Mouse (Mus musculus): ENCODE data around the gene Nxpe2. TPM values are rescaled to one million over a fixed set of nuclear protein-coding genes. Genes with fewer than 3 reads are reported as not detected.

Nxpe2 gene
- total and polyA plus RNA-seq, 3 experiments: 19.5 to 44.3 (median 30.5) TPM

- H3K79me2 ChIP-seq (replicated peaks; ENCODE audit: control insufficient read depth, extremely low read depth, insufficient read depth, poor library complexity, severe bottlenecking): no peaks in the 10 kb centered on the region; the same call in 1 of the 2 replicates
- H3K27ac ChIP-seq (ENCODE audit: insufficient read depth, low read depth): no peak overlapping the region
- dilution Hi-C loops (cut with MboI; ENCODE audit: extremely low pct_ligation_motif_present, extremely low pct_unique_long_range_greater_than_20kb, low sequenced_read_pairs): no loop called here
- H3K9ac ChIP-seq (ENCODE audit: insufficient read depth, low read depth): no peak overlapping the region
- no peak overlapping the region for H3K4me3 ChIP-seq (replicated peaks in 1 of 3; ENCODE audit: low read depth in 2 of 3, low read length in 2 of 3, poor library complexity in 1 of 3)
- no peak for DNase-seq (ENCODE audit: extremely low read depth)
- TF ChIP-seq CHD2 (IDR thresholded peaks at IDR 0.05; ENCODE audit: low read length): no peak
- no peak for TF ChIP-seq ETS1 (conservative IDR thresholded peaks at IDR 0.05; ENCODE audit: low read depth, low read length)
- TF ChIP-seq SIN3A (IDR thresholded peaks at IDR 0.05; ENCODE audit: low read length): no peak
- no peak for TF ChIP-seq MYC (IDR thresholded peaks at IDR 0.05; ENCODE audit: low read depth, low read length)
- no peak overlapping the region for H3K4me2 ChIP-seq (ENCODE audit: insufficient read depth, low read depth, poor library complexity, severe bottlenecking)
- H3K27me3 ChIP-seq (replicated peaks): no peaks in the 10 kb centered on the region
- in situ Hi-C loops (cut with MboI; ENCODE audit: low pct_ligation_motif_present, low pct_unique_long_range_greater_than_20kb, low sequenced_read_pairs): loop anchor here (5.0 kb wide), 1 partner anchor 62 kb away; no protein-coding TSS in a partner anchor
- H3K36me3 ChIP-seq (replicated peaks in 1 of 2; ENCODE audit: control insufficient read depth in 1 of 2, insufficient read depth in 1 of 2, low read length in 1 of 2): peaks cover 5 to 80% of the 10 kb centered on the region in 2 experiments
- H3K9me3 ChIP-seq (replicated peaks; ENCODE audit: low read length): no peaks in the 10 kb centered on the region
- H3K4me1 ChIP-seq (ENCODE audit: control insufficient read depth in 1 of 2, insufficient read depth in 2 of 2): peaks cover 0 to 7% of the 10 kb centered on the region in 2 experiments; a peak in 1 of 4 replicates
These were observed 13.7 kb downstream of the Nxpe2 start for GRCm38 (mm10) chr9:48339563-48339962.

- TF ChIP-seq EP300 (IDR thresholded peaks at IDR 0.05; ENCODE audit: low read length) (peak; percentile 23; the same call in 1 of the 2 replicates), TBP (conservative IDR thresholded peaks at IDR 0.05; ENCODE audit: low read depth, low read length) (no peak)
- peaks cover 0 to 7% of the 10 kb centered on the region in 2 experiments; a peak in 1 of 4 replicates for H3K4me1 ChIP-seq (ENCODE audit: control insufficient read depth in 1 of 2, insufficient read depth in 2 of 2)
- peak; percentile 7 for DNase-seq (ENCODE audit: extremely low read depth)
- in situ Hi-C loops (cut with MboI; ENCODE audit: low pct_ligation_motif_present, low pct_unique_long_range_greater_than_20kb, low sequenced_read_pairs): loop anchor here (5.0 kb wide), 1 partner anchor 62 kb away; no protein-coding TSS in a partner anchor
- H3K9ac ChIP-seq (ENCODE audit: insufficient read depth, low read depth): no peak overlapping the region
- no peak overlapping the region for H3K27ac ChIP-seq (ENCODE audit: insufficient read depth, low read depth)
- no peak overlapping the region for H3K4me2 ChIP-seq (ENCODE audit: insufficient read depth, low read depth, poor library complexity, severe bottlenecking)
- H3K79me2 ChIP-seq (replicated peaks; ENCODE audit: control insufficient read depth, extremely low read depth, insufficient read depth, poor library complexity, severe bottlenecking): no peaks in the 10 kb centered on the region; the same call in 1 of the 2 replicates
- no peak overlapping the region for H3K4me3 ChIP-seq (replicated peaks in 1 of 3; ENCODE audit: low read depth in 2 of 3, low read length in 2 of 3, poor library complexity in 1 of 3)
- H3K36me3 ChIP-seq (replicated peaks in 1 of 2; ENCODE audit: control insufficient read depth in 1 of 2, insufficient read depth in 1 of 2, low read length in 1 of 2): peaks cover 5 to 80% of the 10 kb centered on the region in 2 experiments
- no peaks in the 10 kb centered on the region for H3K27me3 ChIP-seq (replicated peaks)
- dilution Hi-C loops (cut with MboI; ENCODE audit: extremely low pct_ligation_motif_present, extremely low pct_unique_long_range_greater_than_20kb, low sequenced_read_pairs): no loop called here
- H3K9me3 ChIP-seq (replicated peaks; ENCODE audit: low read length): no peaks in the 10 kb centered on the region
These were observed 14.3 kb downstream of the Nxpe2 start for GRCm38 (mm10) chr9:48338783-48339455.

DNA sequence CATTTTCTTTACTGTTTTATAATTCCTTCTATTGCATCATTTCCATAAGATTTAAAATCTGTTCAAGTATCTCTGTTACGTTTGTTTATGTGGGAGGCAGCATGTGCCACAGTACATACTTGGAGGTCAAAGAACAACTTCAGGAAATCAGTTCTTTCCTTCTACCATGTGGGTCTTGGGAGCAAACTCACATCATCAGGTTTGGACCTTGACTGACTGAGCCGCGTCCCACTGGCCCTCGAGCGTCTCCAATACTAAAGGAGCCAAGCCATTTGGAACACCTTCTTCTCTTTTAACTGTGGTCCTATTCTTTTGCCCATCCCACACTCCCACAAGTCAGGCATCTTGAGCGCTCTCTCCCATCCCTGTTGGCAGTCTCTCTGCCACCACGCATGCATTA is 23.7 kb downstream of the Nxpe2 start:
- H3K4me2 ChIP-seq (ENCODE audit: insufficient read depth, low read depth, poor library complexity, severe bottlenecking): no peak overlapping the region
- H3K4me3 ChIP-seq (replicated peaks in 1 of 3; ENCODE audit: low read depth in 2 of 3, low read length in 2 of 3, poor library complexity in 1 of 3): no peak overlapping the region
- no peak overlapping the region for H3K9ac ChIP-seq (ENCODE audit: insufficient read depth, low read depth)
- no peaks in the 10 kb centered on the region for H3K9me3 ChIP-seq (replicated peaks; ENCODE audit: low read length)
- H3K27ac ChIP-seq (ENCODE audit: insufficient read depth, low read depth): no peak overlapping the region
- dilution Hi-C loops (cut with MboI; ENCODE audit: extremely low pct_ligation_motif_present, extremely low pct_unique_long_range_greater_than_20kb, low sequenced_read_pairs): no loop called here
- no peaks in the 10 kb centered on the region for H3K27me3 ChIP-seq (replicated peaks)
- peaks cover 3 to 12% of the 10 kb centered on the region in 2 experiments; a peak in 3 of 4 replicates for H3K4me1 ChIP-seq (ENCODE audit: control insufficient read depth in 1 of 2, insufficient read depth in 2 of 2)
- TF ChIP-seq EP300 (IDR thresholded peaks at IDR 0.05; ENCODE audit: low read length) (no peak), UBTF (IDR thresholded peaks at IDR 0.05; ENCODE audit: low read depth, low read length) (no peak), NRF1 (IDR thresholded peaks at IDR 0.05; ENCODE audit: low read depth, low read length) (no peak), CHD1 (IDR thresholded peaks at IDR 0.05; ENCODE audit: low read depth, low read length) (no peak), ZKSCAN1 (IDR thresholded peaks at IDR 0.05; ENCODE audit: borderline replicate concordance, low read depth, low read length) (no peak), BHLHE40 (IDR thresholded peaks at IDR 0.05; ENCODE audit: low read depth, low read length) (no peak), SIN3A (IDR thresholded peaks at IDR 0.05; ENCODE audit: low read length) (no peak), PAX5 (IDR thresholded peaks at IDR 0.05; ENCODE audit: low read length) (no peak), JUN (IDR thresholded peaks at IDR 0.05; ENCODE audit: insufficient read depth, low read depth, low read length) (no peak), ZMIZ1 (IDR thresholded peaks at IDR 0.05; ENCODE audit: low read depth, low read length) (no peak), NELFE (IDR thresholded peaks at IDR 0.05; ENCODE audit: low read depth, low read length) (no peak), USF2 (conservative IDR thresholded peaks at IDR 0.05; ENCODE audit: low read depth, low read length) (no peak), KAT2A (IDR thresholded peaks at IDR 0.05; ENCODE audit: insufficient replicate concordance, low read length) (no peak), POLR2A (IDR thresholded peaks at IDR 0.05; ENCODE audit: low read depth, low read length) (no peak)
- no peak for DNase-seq (ENCODE audit: extremely low read depth)
- in situ Hi-C loops (cut with MboI; ENCODE audit: low pct_ligation_motif_present, low pct_unique_long_range_greater_than_20kb, low sequenced_read_pairs): no loop called here
- H3K36me3 ChIP-seq (replicated peaks in 1 of 2; ENCODE audit: control insufficient read depth in 1 of 2, insufficient read depth in 1 of 2, low read length in 1 of 2): peaks cover 9 to 65% of the 10 kb centered on the region in 2 experiments
- H3K79me2 ChIP-seq (replicated peaks; ENCODE audit: control insufficient read depth, extremely low read depth, insufficient read depth, poor library complexity, severe bottlenecking): no peaks in the 10 kb centered on the region

Measured in CH12.LX (cell line).